ENCODE assay signal across 8 mouse cellular contexts in genomic region chr11:22989786-22990185, GRCm38 (mm10). TPM values are rescaled to one million over a fixed set of nuclear protein-coding genes. Genes with fewer than 3 reads are reported as not detected.
DNase-seq lines count a peak whose midpoint lies in the region; ATAC-seq and TF ChIP-seq lines count a peak whose summit lies in the region.

No protein-coding gene starts in this region.

- peak overlapping the region; percentile 84 for H3K9ac ChIP-seq in liver, embryonic 11.5 days (ENCODE audit: low read depth, low read length)
- H3K9ac ChIP-seq in stomach, postnatal 0 days (ENCODE audit: low read length): peak overlapping the region; percentile 90

- WGBS in spleen, adult 2 months: 57% methylated on average over 1 of the region's 1 CpGs
- WGBS in liver, embryonic 11.5 days: 63% methylated on average over 1 of the region's 1 CpGs
- 27% methylated on average over 1 of the region's 1 CpGs for WGBS in stomach, postnatal 0 days

- peak overlapping the region; percentile 93 for H3K27ac ChIP-seq in gastrocnemius, adult 2 months
- H3K27ac ChIP-seq in spleen, adult 2 months (ENCODE audit: insufficient read depth, low read length): no peak overlapping the region
- peak overlapping the region; percentile 87 for H3K27ac ChIP-seq in liver, embryonic 11.5 days (ENCODE audit: low read depth, low read length)
- H3K27ac ChIP-seq in stomach, postnatal 0 days (replicated peaks): peak overlapping the region; percentile 84

- H3K36me3 ChIP-seq in spleen, adult 2 months (ENCODE audit: control insufficient read depth, insufficient read depth, low read length): peaks cover 7% of the 10 kb centered on the region
- peaks cover 10% of the 10 kb centered on the region for H3K36me3 ChIP-seq in liver, embryonic 11.5 days (ENCODE audit: control insufficient read depth, insufficient read depth, low read length)
- no peaks in the 10 kb centered on the region for H3K36me3 ChIP-seq in stomach, postnatal 0 days (ENCODE audit: control insufficient read depth, insufficient read depth, low read length)

- no peak for TF ChIP-seq CTCF in gastrocnemius, adult 2 months (IDR thresholded peaks at IDR 0.05)
- no peak for TF ChIP-seq CTCF in spleen, adult 2 months (IDR thresholded peaks at IDR 0.05; ENCODE audit: extremely low read depth, insufficient read depth, insufficient read length, insufficient replicate concordance)
- no peak for TF ChIP-seq CTCF in stomach, postnatal 0 days (IDR thresholded peaks at IDR 0.05; ENCODE audit: low read depth)

- H3K9me3 ChIP-seq in liver, embryonic 11.5 days (ENCODE audit: control insufficient read depth, low read length): no peaks in the 10 kb centered on the region
- H3K9me3 ChIP-seq in stomach, postnatal 0 days (ENCODE audit: control insufficient read depth, low read length): no peaks in the 10 kb centered on the region

- intact Hi-C loops in gastrocnemius, adult 2 months (cut with DNase I): loop anchor here (5.0 to 10.0 kb wide), 2 partner anchors 158 to 505 kb away; partner anchors contain the start of gene Ahsa2

- H3K4me1 ChIP-seq in spleen, adult 2 months (ENCODE audit: control insufficient read depth, insufficient read depth, insufficient read length): peaks cover 4% of the 10 kb centered on the region
- H3K4me1 ChIP-seq in liver, embryonic 11.5 days (replicated peaks; ENCODE audit: control insufficient read depth, insufficient read depth, low read length): peaks cover 8% of the 10 kb centered on the region
- no peaks in the 10 kb centered on the region for H3K4me1 ChIP-seq in stomach, postnatal 0 days (replicated peaks; ENCODE audit: control insufficient read depth, insufficient read depth)

- TF ChIP-seq POLR2A in spleen, adult 2 months (IDR thresholded peaks at IDR 0.05; ENCODE audit: low read depth, low read length): no peak

- DNase-seq in gastrocnemius, adult 2 months: no peak
- DNase-seq in gastrocnemius, adult 8-10 months (ENCODE audit: low spot score in 2 of 2): no peak
- DNase-seq in spleen, adult 2 months (ENCODE audit: low read depth in 1 of 2, low spot score in 2 of 2): no peak
- no peak for DNase-seq in spleen, adult 12 weeks (ENCODE audit: low spot score)
- no peak for DNase-seq in liver, embryonic 11.5 days (ENCODE audit: low spot score)
- no peak for DNase-seq in stomach, postnatal 0 days (ENCODE audit: low spot score)
- DNase-seq in cerebellum, adult 9-11 months: no peak
- no peak for DNase-seq in ovary, postnatal 14 days (ENCODE audit: low spot score)

- no peak; the same call in 1 of the 2 replicates for ATAC-seq in liver, embryonic 11.5 days (replicated peaks; ENCODE audit: low FRiP score)
- 0 out of 2 replicates have a peak, but pooled peaks have one; percentile 0 for ATAC-seq in stomach, postnatal 0 days (ENCODE audit: low FRiP score, low TSS enrichment)

- peak overlapping the region; percentile 66 for H3K4me2 ChIP-seq in liver, embryonic 11.5 days
- peak overlapping the region; percentile 50 for H3K4me2 ChIP-seq in stomach, postnatal 0 days (replicated peaks; ENCODE audit: low read depth)

- peak overlapping the region; percentile 76 for H3K4me3 ChIP-seq in gastrocnemius, adult 2 months
- H3K4me3 ChIP-seq in spleen, adult 2 months (ENCODE audit: extremely low read depth, insufficient read depth, insufficient read length): peak overlapping the region; percentile 85; the same call in 1 of the 2 replicates
- H3K4me3 ChIP-seq in liver, embryonic 11.5 days (ENCODE audit: low read depth, low read length): peak overlapping the region; percentile 82
- H3K4me3 ChIP-seq in stomach, postnatal 0 days (ENCODE audit: low read depth, low read length): peak overlapping the region; percentile 88

- TF ChIP-seq EP300 in stomach, postnatal 0 days (optimal IDR thresholded peaks at IDR 0.05): no peak

- no peaks in the 10 kb centered on the region for H3K27me3 ChIP-seq in spleen, adult 2 months (ENCODE audit: control insufficient read depth, insufficient read depth, low read length)
- H3K27me3 ChIP-seq in liver, embryonic 11.5 days (replicated peaks; ENCODE audit: control insufficient read depth, insufficient read depth, low read length): no peaks in the 10 kb centered on the region
- H3K27me3 ChIP-seq in stomach, postnatal 0 days (ENCODE audit: control insufficient read depth, insufficient read depth, low read length): no peaks in the 10 kb centered on the region

RNA-seq across cellular contexts. Expression of gene Cct4, which starts 0.5 kb away (rescaled TPM):
- 100 to 1,000 TPM in 1 of 2 experiments, 10 to 100 TPM in 1; 99.6 to 110 TPM for total RNA-seq in gastrocnemius, adult 2 months (2021)
- total RNA-seq in gastrocnemius, adult 8-10 months (2022): 100 to 1,000 TPM in 1 of 4 experiments, 10 to 100 TPM in 3; 81.4 to 104 (median 87.7) TPM
- 155 and 159 TPM in 2 replicates for polyA plus RNA-seq in spleen, adult 2 months (2012; rRNA removed)
- polyA plus RNA-seq in liver, embryonic 11.5 days (2014; fragmentation: Nextera tagmentation; extraction: Ambion mirVana): 399 and 436 TPM in 2 replicates
- polyA plus RNA-seq in stomach, postnatal 0 days (2015; fragmentation: Nextera tagmentation; extraction: Ambion mirVana): 123 and 124 TPM in 2 replicates

RNA-seq across cellular contexts. Expression of gene Commd1, which starts 7.6 kb away (rescaled TPM):
- total RNA-seq in gastrocnemius, adult 2 months (2021): 100 to 1,000 TPM in 1 of 2 experiments, 10 to 100 TPM in 1; 89.3 to 105 TPM
- total RNA-seq in gastrocnemius, adult 8-10 months (2022): 100 to 1,000 TPM in 2 of 4 experiments, 10 to 100 TPM in 2; 90.9 to 112 (median 101) TPM
- 4.2 and 5.4 TPM in 2 replicates for polyA plus RNA-seq in spleen, adult 2 months (2012; rRNA removed)
- 331 and 333 TPM in 2 replicates for polyA plus RNA-seq in liver, embryonic 11.5 days (2014; fragmentation: Nextera tagmentation; extraction: Ambion mirVana)
- polyA plus RNA-seq in stomach, postnatal 0 days (2015; fragmentation: Nextera tagmentation; extraction: Ambion mirVana): 269 and 275 TPM in 2 replicates

RNA-seq across cellular contexts. Expression of gene Gm28048, which starts 7.9 kb away (rescaled TPM):
- 1 to 10 TPM; 1.8 to 2.1 TPM for total RNA-seq in gastrocnemius, adult 2 months (2021)
- total RNA-seq in gastrocnemius, adult 8-10 months (2022): 1 to 10 TPM in 3 of 4 experiments, under 1 TPM in 1; 0.92 to 2.0 (median 1.4) TPM
- 0.05 TPM in 1 of 2 replicates, not detected in the other for polyA plus RNA-seq in spleen, adult 2 months (2012; rRNA removed)
- 17.7 and 20.0 TPM in 2 replicates for polyA plus RNA-seq in liver, embryonic 11.5 days (2014; fragmentation: Nextera tagmentation; extraction: Ambion mirVana)
- polyA plus RNA-seq in stomach, postnatal 0 days (2015; fragmentation: Nextera tagmentation; extraction: Ambion mirVana): 14.0 and 18.8 TPM in 2 replicates

RNA-seq across cellular contexts. Expression of gene Fam161a, which starts 17.5 kb away (rescaled TPM):
- 1 to 10 TPM; 1.9 to 3.0 TPM for total RNA-seq in gastrocnemius, adult 2 months (2021)
- 1 to 10 TPM; 2.6 to 3.4 (median 3.1) TPM for total RNA-seq in gastrocnemius, adult 8-10 months (2022)
- polyA plus RNA-seq in spleen, adult 2 months (2012; rRNA removed): 0.20 and 0.41 TPM in 2 replicates
- polyA plus RNA-seq in liver, embryonic 11.5 days (2014; fragmentation: Nextera tagmentation; extraction: Ambion mirVana): 1.1 and 1.9 TPM in 2 replicates
- polyA plus RNA-seq in stomach, postnatal 0 days (2015; fragmentation: Nextera tagmentation; extraction: Ambion mirVana): 3.0 and 3.2 TPM in 2 replicates

RNA-seq across cellular contexts. Expression of gene Zrsr1, which starts 18.0 kb away (rescaled TPM):
- total RNA-seq in gastrocnemius, adult 2 months (2021): 10 to 100 TPM; 20.7 to 20.9 TPM
- total RNA-seq in gastrocnemius, adult 8-10 months (2022): 10 to 100 TPM; 19.3 to 26.7 (median 21.7) TPM
- 4.8 and 5.4 TPM in 2 replicates for polyA plus RNA-seq in spleen, adult 2 months (2012; rRNA removed)
- polyA plus RNA-seq in liver, embryonic 11.5 days (2014; fragmentation: Nextera tagmentation; extraction: Ambion mirVana): 1.7 and 2.1 TPM in 2 replicates
- 2.0 and 2.2 TPM in 2 replicates for polyA plus RNA-seq in stomach, postnatal 0 days (2015; fragmentation: Nextera tagmentation; extraction: Ambion mirVana)

Comparison
In these comparisons a context has a peak if more than half of its experiments do, and no peak if none do; other contexts are left out.
1. RNA of gene Commd1, which starts 7.6 kb away (polyA plus RNA-seq): 331 to 333 TPM in liver, embryonic 11.5 days and 269 to 275 TPM in stomach, postnatal 0 days; 4.2 to 5.4 TPM in spleen, adult 2 months; every median in the first group is over 10 times any median in the second.
2. RNA of gene Gm28048, which starts 7.9 kb away (polyA plus RNA-seq): 17.7 to 20.0 TPM in liver, embryonic 11.5 days and 14.0 to 18.8 TPM in stomach, postnatal 0 days; 0.05 TPM in spleen, adult 2 months; every median in the first group is over 10 times any median in the second.
3. Peak in every context shown above with its lines, with median percentiles within 50 percentile points of each other: H3K4me3 ChIP-seq.